Mouse (Mus musculus): ENCODE data around the gene Vsig1.

DNA sequence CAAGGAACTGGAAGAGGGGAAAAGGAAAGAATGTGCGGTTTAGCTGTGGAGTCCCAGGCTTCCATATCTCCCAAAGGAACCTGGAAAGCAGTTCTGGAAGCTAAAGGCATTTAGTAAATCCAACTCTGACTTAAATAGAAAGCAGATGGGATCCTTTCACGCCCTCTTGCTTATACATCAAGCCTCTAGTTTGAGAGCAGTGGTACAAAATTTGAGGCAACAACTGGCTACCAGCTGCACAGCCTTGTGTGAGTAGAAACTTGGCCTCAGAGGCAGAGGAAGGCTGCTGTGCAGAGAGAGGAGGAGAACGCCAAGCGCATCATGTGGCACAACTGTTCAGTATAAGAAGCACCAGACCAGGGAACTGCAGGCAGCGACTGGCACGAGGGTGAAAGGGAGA, 13.9 kb downstream of the Vsig1 start:
- TF ChIP-seq EP300 (IDR thresholded peaks at IDR 0.05) (no peak), CTCF (IDR thresholded peaks at IDR 0.05) (no peak)
